Mouse (Mus musculus): ENCODE data around the gene Cks1b. TPM values are rescaled to one million over a fixed set of nuclear protein-coding genes. Genes with fewer than 3 reads are reported as not detected.

The Cks1b gene
- polyA plus RNA-seq (2016; fragmentation: Nextera tagmentation; extraction: Ambion mirVana): 355 and 356 TPM in 2 replicates

- under 1% methylated on average over 39 of the region's 39 CpGs for WGBS
- peak; percentile 90 for ATAC-seq (ENCODE audit: insufficient number of reproducible peaks, low FRiP score)
- peak within 1 kb of the TSS; percentile 96 for H3K27ac ChIP-seq (ENCODE audit: poor library complexity, severe bottlenecking)
Observed at GRCm38 (mm10) chr3:89418170-89418860, at the start of gene Cks1b, which contains the start of gene Shc1. Cks1b (minus strand) TSS chr3:89418383. Shc1 (plus strand) TSS chr3:89418443.

DNA sequence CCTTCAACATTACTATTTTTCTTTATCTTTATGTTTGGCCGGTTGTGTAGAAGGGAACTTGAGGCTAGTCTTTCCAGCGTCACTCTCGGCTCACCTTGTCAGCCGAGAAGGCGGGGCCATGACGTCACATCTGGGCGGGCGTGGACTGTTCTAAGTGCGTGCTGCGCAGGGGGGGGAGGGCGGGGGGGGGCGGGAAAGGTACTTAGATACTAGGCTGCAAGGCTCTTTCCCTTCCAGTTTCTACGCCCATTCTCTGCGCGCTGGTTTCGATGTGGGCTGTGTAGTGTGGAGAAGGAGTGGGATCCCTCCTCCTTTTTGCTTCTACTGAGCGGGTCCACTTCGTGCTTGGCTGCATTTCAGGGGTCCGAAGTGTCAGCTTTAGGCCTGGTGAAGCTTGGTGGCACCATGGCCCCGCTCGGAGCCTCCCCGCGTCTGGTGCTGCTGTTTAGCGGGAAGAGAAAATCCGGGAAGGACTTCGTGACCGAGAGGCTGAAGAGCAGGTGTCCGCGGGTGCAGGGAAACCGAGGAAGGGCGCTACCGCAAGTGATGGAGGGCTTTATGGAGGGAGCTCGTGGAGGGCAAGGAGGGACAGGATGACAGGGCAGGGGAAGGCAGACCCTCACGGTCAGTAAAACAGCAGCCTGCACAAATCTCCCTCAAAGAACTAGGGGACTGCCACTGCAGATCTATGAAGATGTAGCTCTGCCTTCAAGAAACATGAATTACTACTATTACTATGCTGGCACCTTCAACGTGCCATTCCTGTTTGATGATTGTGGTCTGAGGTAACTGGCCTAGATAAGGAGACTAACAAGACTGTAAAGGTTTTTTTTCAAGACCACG is 41.0 kb upstream of the Cks1b start:
- no peaks in the 10 kb centered on the region for H3K27me3 ChIP-seq (replicated peaks)
- peak overlapping the region; percentile 78 for H3K9ac ChIP-seq
- no peaks in the 10 kb centered on the region for H3K9me3 ChIP-seq (replicated peaks)
- peak; percentile 92 for ATAC-seq (ENCODE audit: insufficient number of reproducible peaks, low FRiP score)
- peaks cover 9% of the 10 kb centered on the region; the same call in 1 of the 2 replicates for H3K36me3 ChIP-seq
- under 1% methylated on average over 34 of the region's 36 CpGs for WGBS
- peak overlapping the region; percentile 77 for H3K4me2 ChIP-seq
- peak overlapping the region; percentile 78 for H3K27ac ChIP-seq (ENCODE audit: poor library complexity, severe bottlenecking)
- peaks cover 24% of the 10 kb centered on the region for H3K4me1 ChIP-seq (replicated peaks)
- H3K4me3 ChIP-seq: peak overlapping the region; percentile 67

More at GRCm38 (mm10) chr3:89418170-89418860, at the start of gene Cks1b, which contains the start of gene Shc1:
- 0 out of 2 replicates have a peak, but pooled peaks cover 4% of the 10 kb centered on the region for H3K9me3 ChIP-seq (replicated peaks)
- H3K27me3 ChIP-seq (replicated peaks): no peaks in the 10 kb centered on the region
- peaks cover 32% of the 10 kb centered on the region for H3K36me3 ChIP-seq
- H3K4me1 ChIP-seq (replicated peaks): peaks cover 41% of the 10 kb centered on the region
- peak within 1 kb of the TSS; percentile 78 for H3K4me2 ChIP-seq
- peak within 1 kb of the TSS; percentile 74 for H3K9ac ChIP-seq
- H3K4me3 ChIP-seq: peak within 1 kb of the TSS; percentile 62

DNA sequence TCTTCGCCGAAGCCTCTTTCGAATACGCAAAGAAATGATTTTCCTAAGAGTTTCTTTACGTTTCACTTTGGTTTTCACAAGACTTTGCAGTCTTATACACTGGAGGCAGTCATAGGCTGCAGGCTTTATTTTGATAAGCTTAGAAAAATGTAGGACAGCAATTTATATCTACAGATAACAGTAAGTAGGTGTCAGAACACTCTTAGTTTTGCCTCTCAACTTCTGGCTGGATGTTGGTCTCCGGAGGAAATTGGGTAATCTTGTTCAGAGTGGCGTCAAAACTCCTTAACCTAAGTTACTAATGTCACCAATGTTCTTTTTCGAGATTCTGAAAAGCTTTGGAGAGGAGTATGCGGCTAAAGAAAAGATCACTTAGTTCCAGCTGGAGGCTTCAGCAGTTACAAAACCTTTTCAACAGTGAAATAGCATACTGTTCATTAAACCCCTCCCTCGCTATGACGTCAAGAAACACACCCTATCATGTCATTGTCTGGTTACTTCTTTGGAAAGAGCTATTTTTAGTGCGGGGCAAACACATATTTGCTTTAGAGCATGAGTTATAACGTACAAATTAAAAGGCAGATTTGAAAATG is 40.3 kb upstream of the Cks1b start:
- peak overlapping the region; percentile 78; the same call in 1 of the 2 replicates for H3K27ac ChIP-seq (ENCODE audit: poor library complexity, severe bottlenecking)
- H3K9me3 ChIP-seq (replicated peaks): no peaks in the 10 kb centered on the region
- WGBS: 43% methylated on average over 13 of the region's 13 CpGs
- peak overlapping the region; percentile 77 for H3K4me2 ChIP-seq
- H3K9ac ChIP-seq: no peak overlapping the region
- peak; percentile 53 for ATAC-seq (ENCODE audit: insufficient number of reproducible peaks, low FRiP score)
- H3K4me3 ChIP-seq: peak overlapping the region; percentile 67
- H3K4me1 ChIP-seq (replicated peaks): peaks cover 24% of the 10 kb centered on the region
- no peaks in the 10 kb centered on the region for H3K27me3 ChIP-seq (replicated peaks)
- 0 out of 2 replicates have a peak, but pooled peaks cover 8% of the 10 kb centered on the region for H3K36me3 ChIP-seq

DNA sequence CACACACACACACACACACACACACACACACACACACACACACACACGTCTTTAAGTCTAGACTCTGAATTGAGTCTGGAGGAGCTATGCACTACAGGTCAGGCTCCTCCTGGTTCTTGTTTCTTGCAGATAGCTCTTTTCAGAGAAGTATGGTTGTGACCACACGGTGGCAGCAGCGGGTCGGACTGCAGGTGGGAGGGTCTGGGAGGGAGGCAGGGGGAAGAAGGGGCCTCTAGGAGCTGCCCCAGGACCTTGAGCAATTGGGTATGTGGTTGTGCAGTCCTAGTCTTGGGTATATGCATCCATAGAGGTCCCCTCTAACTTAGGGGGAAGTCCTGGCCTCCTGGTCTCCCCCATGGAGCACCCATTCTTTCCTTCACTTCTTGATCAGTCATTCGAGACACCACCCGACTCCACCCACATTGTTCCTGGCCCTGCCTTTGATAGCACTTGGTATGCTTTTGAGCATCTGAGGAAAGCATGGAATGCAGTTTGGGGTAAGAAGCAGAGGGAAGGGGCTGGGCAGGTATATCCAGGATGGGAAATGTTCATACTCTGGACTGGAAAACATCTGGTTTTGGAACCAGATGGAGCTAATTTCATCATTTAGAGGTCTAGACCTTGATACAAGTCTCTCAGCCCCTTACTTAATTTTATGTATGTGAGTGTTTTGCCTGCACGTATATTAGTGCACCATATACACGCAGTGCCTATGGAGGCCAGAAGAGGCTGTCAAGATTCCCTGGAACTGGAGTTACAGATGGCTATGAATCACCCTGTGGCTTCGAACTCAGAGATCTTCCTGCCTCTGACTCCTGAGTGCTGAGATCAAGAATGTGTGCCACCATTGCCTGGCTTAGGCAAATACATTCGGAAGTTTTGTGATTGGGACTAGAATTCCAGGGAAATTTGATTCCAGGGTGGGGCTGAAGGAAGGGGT is 38.8 kb upstream of the Cks1b start:
- no peak for ATAC-seq (ENCODE audit: insufficient number of reproducible peaks, low FRiP score)
- Histone ChIP-seq H3K9ac (no peak overlapping the region), H3K36me3 (0 out of 2 replicates have a peak, but pooled peaks cover 4% of the 10 kb centered on the region), H3K4me3 (no peak overlapping the region), H3K27ac (ENCODE audit: poor library complexity, severe bottlenecking) (no peak overlapping the region), H3K27me3 (replicated peaks) (no peaks in the 10 kb centered on the region), H3K4me1 (replicated peaks) (peaks cover 28% of the 10 kb centered on the region), H3K9me3 (replicated peaks) (no peaks in the 10 kb centered on the region), H3K4me2 (no peak overlapping the region)
- WGBS: 43% methylated on average over 10 of the region's 10 CpGs

DNA sequence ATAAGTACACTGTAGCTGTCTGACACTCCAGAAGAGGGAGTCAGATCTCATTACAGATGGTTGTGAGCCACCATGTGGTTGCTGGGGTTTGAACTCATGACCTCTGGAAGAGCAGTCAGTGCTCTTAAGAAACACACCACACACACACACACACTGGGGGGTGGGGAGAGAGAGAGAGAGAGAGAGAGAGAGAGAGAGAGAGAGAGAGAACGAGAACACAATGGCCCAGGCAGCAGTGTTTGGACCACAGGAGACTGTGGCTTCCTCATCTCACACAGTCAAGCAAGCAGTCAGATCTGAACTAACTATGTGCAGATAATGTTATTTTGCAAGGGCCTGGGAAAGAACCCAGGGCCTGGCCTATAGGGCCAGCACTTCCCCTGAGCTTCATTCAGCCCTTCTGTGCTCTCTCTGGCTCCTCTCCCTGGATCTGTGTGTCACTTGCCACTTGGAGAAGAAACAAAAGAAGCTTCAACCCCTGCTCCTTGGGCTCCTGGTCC is 37.7 kb upstream of the Cks1b start:
- no peak overlapping the region for H3K4me2 ChIP-seq
- H3K36me3 ChIP-seq: no peaks in the 10 kb centered on the region
- H3K9me3 ChIP-seq (replicated peaks): no peaks in the 10 kb centered on the region
- H3K27me3 ChIP-seq (replicated peaks): no peaks in the 10 kb centered on the region
- H3K27ac ChIP-seq (ENCODE audit: poor library complexity, severe bottlenecking): no peak overlapping the region
- peaks cover 39% of the 10 kb centered on the region for H3K4me1 ChIP-seq (replicated peaks)
- no peak overlapping the region for H3K4me3 ChIP-seq
- no peak overlapping the region for H3K9ac ChIP-seq
- 61% methylated on average over 1 of the region's 1 CpGs for WGBS
- no peak for ATAC-seq (ENCODE audit: insufficient number of reproducible peaks, low FRiP score)

- no peak within 1 kb of the TSS for H3K9ac ChIP-seq
- no peak within 1 kb of the TSS for H3K27ac ChIP-seq (ENCODE audit: poor library complexity, severe bottlenecking)
- no peak for ATAC-seq (ENCODE audit: insufficient number of reproducible peaks, low FRiP score)
- H3K4me3 ChIP-seq: no peak within 1 kb of the TSS
- H3K4me1 ChIP-seq (replicated peaks): peaks cover 39% of the 10 kb centered on the region
- no peaks in the 10 kb centered on the region for H3K27me3 ChIP-seq (replicated peaks)
- 0 out of 2 replicates have a peak, but pooled peaks cover 2% of the 10 kb centered on the region for H3K36me3 ChIP-seq
- no peaks in the 10 kb centered on the region for H3K9me3 ChIP-seq (replicated peaks)
- H3K4me2 ChIP-seq: no peak within 1 kb of the TSS
- 60% methylated on average over 10 of the region's 10 CpGs for WGBS
Observed at GRCm38 (mm10) chr3:89454401-89455177, 36.4 kb upstream of the Cks1b start, which contains the start of gene Pmvk. Pmvk (plus strand) TSS chr3:89454541.

- Histone ChIP-seq H3K27me3 (replicated peaks) (no peaks in the 10 kb centered on the region), H3K4me2 (no peak overlapping the region), H3K4me3 (no peak overlapping the region), H3K36me3 (peaks cover 15% of the 10 kb centered on the region), H3K9me3 (replicated peaks) (no peaks in the 10 kb centered on the region), H3K27ac (ENCODE audit: poor library complexity, severe bottlenecking) (no peak overlapping the region), H3K9ac (peak overlapping the region; percentile 34), H3K4me1 (replicated peaks) (peaks cover 48% of the 10 kb centered on the region)
- 56% methylated on average over 1 of the region's 1 CpGs for WGBS
- no peak for ATAC-seq (ENCODE audit: insufficient number of reproducible peaks, low FRiP score)
Observed at GRCm38 (mm10) chr3:89451916-89452315, 33.7 kb upstream of the Cks1b start.

GRCm38 (mm10) chr3:89449541-89449940 is 31.4 kb upstream of the Cks1b start:
- Histone ChIP-seq H3K4me1 (replicated peaks) (peaks cover 46% of the 10 kb centered on the region), H3K9me3 (replicated peaks) (no peaks in the 10 kb centered on the region), H3K4me2 (peak overlapping the region; percentile 22), H3K36me3 (peaks cover 38% of the 10 kb centered on the region), H3K4me3 (no peak overlapping the region), H3K9ac (0 out of 2 replicates have a peak overlapping the region, but pooled peaks have one; percentile 31), H3K27ac (ENCODE audit: poor library complexity, severe bottlenecking) (peak overlapping the region; percentile 88), H3K27me3 (replicated peaks) (no peaks in the 10 kb centered on the region)
- 39% methylated on average over 7 of the region's 7 CpGs for WGBS
- ATAC-seq (ENCODE audit: insufficient number of reproducible peaks, low FRiP score): peak; percentile 27; the same call in 1 of the 2 replicates

DNA sequence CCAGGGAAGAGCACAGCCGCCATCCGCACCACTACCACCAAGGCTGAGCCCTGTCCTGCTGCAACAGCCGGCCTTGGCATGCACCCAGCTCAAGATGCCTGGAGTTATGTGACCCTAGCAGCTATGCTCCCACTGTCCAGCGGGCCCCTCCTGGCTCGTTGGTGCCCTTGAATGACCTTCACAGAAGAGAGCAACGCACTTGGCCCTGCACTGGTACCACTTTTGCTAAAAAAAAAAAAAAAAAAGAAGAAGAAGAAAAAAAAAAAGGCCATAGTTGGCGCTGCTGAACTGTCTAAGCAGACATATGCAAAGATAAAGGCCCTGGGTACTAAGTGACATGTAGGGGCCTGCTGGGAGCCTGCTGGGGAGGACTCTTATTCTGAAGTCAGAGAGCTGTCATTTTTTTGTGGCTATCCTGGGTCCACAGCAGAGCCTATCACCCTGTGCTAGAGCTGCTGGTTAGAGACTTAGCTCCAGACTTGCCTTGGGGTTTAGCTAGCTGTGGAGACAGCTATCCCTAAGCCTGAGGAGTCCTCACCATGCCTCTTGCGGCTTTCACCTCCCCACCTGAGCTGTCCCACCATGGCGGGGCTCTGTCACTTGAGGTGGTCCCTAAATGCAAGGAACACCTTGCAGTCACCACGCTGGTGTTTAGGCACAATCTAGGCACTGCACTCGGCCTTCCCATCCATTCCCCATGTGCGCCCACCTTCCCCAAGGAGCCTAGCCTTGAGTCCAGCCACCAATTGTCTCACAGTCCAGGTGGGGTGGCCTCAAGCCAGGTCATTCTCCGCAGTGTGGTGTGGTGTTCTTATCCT is 30.7 kb upstream of the Cks1b start:
- H3K4me1 ChIP-seq (replicated peaks): peaks cover 46% of the 10 kb centered on the region
- H3K4me3 ChIP-seq: no peak overlapping the region
- peak overlapping the region; percentile 88 for H3K27ac ChIP-seq (ENCODE audit: poor library complexity, severe bottlenecking)
- peaks cover 44% of the 10 kb centered on the region for H3K36me3 ChIP-seq
- 37% methylated on average over 13 of the region's 13 CpGs for WGBS
- H3K27me3 ChIP-seq (replicated peaks): no peaks in the 10 kb centered on the region
- peak; percentile 74 for ATAC-seq (ENCODE audit: insufficient number of reproducible peaks, low FRiP score)
- H3K9ac ChIP-seq: peak overlapping the region; percentile 35
- H3K4me2 ChIP-seq: peak overlapping the region; percentile 31
- no peaks in the 10 kb centered on the region for H3K9me3 ChIP-seq (replicated peaks)
